Mouse (Mus musculus): Measurements from ENCODE around the gene Hgfac.

DNA sequence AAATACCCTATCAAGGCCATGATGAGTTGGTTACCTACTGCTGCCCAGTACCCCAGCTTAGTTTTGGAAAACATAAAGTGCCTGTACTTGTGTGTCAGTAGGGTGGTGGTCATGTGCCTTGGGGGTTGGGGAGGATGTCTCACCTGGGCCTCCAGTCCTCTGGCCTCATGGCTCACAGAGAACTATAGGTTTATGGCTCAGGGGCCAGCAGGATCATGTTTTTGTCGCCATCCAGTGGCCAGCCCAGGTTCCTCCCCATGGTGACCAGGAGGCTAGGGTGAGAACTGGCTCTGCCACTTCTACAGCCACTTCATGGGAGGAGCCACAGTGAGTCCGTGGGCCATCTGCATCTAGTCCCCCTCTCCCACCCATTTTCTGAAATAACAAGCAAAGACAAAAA, 16.3 kb upstream of the Hgfac start:
- TF ChIP-seq CTCF (IDR thresholded peaks at IDR 0.05; ENCODE audit: insufficient read depth, low read length): peak; percentile 63
- no peak for TF ChIP-seq POLR2A (IDR thresholded peaks at IDR 0.05; ENCODE audit: borderline replicate concordance, extremely low read depth, low read depth, low read length)

Data from lung, adult 2 months (tissue).